Mouse (Mus musculus) heart, adult 18-20 months (tissue): ENCODE data around the gene Slc39a8. TPM values are rescaled to one million over a fixed set of nuclear protein-coding genes. Genes with fewer than 3 reads are reported as not detected.

Experiments
- DNase-seq, 2 experiments: peaks; one replicate each; pipeline ENCODE4 v3.0.0; 2021 to 2022; ENCODE audit warnings: mixed read lengths in 1 of 2
- total RNA-seq, 2 experiments: library from RNA; stranded (reverse); gene quantifications; 2 replicates each; pipeline ENCODE4 v1.2.3; 2021

Gene Slc39a8
- total RNA-seq, 2 experiments from 2014 or later, result 4.6 to 7.6 TPM

DNA sequence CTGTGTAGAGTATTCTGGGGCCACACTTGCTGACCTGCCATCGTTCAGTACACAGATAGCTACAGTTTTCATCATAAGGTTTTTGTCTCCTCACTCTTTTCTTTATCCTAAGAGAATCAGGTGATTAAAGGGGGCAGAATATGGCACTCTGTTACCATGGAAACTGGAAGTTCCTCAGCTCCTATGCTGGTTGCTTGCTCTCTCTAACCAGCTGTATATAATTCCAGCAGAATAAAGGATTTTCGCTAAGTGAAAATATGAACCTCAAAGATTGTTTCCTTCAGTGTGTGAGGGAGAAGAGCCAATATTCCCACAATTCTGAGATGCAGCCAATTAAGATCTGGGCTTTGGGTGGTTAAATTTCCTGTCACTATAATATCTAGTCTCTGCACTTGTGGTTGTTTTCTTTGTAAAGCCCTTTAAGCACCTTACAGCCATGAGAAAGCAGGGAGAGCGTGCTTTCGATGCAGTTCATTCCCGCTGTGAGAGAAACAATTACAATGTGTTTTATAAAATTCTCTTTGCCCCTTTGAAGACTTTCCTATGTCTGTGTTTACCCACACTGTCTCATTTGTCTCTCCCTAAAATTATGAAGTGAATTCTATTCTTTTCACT, 93.6 kb downstream of the Slc39a8 start:
- DNase-seq, result no peak

DNA sequence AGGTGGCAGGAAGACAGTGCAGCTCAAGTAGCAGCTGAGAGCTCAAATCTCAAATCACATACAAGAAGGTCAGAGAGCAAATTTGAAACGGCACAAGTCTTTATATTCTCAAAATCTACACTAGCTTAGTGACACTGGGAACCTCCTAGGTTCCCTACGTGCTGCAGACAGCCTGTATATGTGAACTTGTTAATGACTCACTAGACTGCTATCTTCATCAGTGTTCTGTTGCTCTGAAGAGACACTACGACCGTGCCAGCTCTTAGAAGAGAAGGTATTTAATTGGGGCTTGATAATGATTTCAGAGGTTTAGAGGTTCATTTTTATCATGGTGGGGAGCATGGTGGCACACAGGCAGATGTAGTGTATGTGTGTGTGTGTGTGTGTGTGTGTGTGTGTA, 94.2 kb downstream of the Slc39a8 start:
- DNase-seq, result no peak

DNA sequence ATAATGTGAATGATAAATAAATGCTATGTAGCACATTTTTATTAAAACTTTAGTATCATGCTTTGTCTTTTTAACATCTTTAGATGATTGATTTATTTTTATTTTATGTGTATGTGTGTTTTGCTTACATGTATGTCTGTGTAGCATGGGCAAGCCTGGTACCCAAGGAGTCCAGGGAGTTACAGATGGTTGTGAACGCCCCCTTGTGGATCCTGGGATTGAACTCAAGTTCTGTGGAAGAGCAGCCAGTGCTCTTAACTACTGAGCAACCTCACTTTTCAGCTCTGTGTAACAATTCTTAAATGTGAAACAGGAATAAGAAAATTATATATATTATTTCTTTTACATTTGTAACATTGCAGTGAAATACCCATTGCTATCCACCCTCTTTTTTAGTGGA, 101.7 kb downstream of the Slc39a8 start:
- DNase-seq, result no peak

DNA sequence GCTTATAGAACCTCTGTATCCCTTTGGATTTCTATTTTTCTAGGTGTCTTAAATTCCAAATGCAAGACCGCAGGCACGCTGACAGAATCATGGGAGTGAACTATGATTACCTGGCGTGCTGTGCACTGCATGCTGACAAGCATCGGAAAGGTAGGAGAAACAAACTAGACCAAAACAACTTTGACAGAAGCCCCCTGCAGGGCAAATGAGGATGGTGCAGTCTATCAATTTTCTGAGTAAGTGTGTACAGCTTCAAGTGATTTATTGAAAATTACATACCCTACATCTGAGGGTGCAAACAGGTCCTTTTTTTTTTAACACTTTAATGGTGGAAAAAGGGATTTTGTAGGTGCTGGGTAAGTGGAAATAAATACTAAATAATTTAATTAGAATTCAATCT, 103.1 kb downstream of the Slc39a8 start:
- no peak for DNase-seq

DNA sequence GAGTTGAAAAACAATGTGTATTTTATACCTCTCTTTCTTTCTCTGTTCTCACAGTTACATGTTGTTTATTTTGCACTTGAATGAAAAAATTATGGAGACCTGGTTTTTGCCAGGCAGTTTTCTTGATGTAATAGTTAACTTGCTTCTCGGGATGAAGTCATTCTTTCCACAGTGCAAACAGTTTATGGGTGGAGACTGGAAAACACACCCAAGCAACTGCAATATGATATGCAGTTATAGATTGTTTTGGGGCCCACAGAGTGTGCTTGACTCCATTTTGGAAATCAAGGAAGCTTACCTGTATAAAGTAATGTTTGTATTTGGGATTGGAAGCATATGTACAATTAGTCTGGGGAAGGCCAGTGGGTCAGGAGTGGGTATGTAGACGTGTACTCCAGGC, 112.4 kb downstream of the Slc39a8 start:
- DNase-seq, result no peak

Other genes with a start within 250 kb of the Slc39a8 start
- 10 to 100 TPM; 30.7 to 33.0 TPM for gene Nfkb1, start 133.7 kb upstream of the Slc39a8 start, total RNA-seq